Mouse (Mus musculus): ENCODE measurements around the gene D630003M21Rik.
A peak's percentile ranks its signal among the peaks of the same experiment; 100 is the strongest.

Gene D630003M21Rik

GRCm38 (mm10) chr2:158163034-158163433, 66.0 kb downstream of the D630003M21Rik start:
- no peak for DNase-seq

GRCm38 (mm10) chr2:158161761-158162160, 67.3 kb downstream of the D630003M21Rik start:
- no peak for DNase-seq

GRCm38 (mm10) chr2:158159376-158160235, 69.4 kb downstream of the D630003M21Rik start:
- peak in 1 of 2 experiments; percentile 51 for DNase-seq

DNA sequence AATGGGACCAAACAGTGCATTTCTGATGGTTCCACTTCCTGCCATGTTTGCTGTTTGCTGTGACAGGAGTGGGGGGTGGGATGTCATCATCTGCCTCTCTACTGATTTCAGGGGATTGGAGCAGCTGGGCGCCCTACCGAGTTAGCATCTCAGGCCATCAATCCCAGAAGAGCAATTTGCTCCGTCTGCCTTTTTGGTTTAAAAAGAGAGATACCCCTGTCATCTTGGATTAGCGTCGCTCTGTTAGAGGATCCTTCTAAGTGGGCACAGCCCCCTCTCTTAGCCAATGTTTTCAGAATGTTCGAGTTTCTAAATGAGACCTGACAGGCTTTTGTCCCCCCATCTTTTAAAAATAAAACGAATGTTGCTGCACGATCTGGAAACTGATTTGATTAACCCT, 71.4 kb downstream of the D630003M21Rik start:
- DNase-seq, result no peak

GRCm38 (mm10) chr2:158156487-158156886, 72.5 kb downstream of the D630003M21Rik start:
- DNase-seq, result no peak

GRCm38 (mm10) chr2:158155615-158156014, 73.4 kb downstream of the D630003M21Rik start:
- no peak for DNase-seq

- DNase-seq, result no peak
These were observed 73.9 kb downstream of the D630003M21Rik start for GRCm38 (mm10) chr2:158155101-158155500.

DNA sequence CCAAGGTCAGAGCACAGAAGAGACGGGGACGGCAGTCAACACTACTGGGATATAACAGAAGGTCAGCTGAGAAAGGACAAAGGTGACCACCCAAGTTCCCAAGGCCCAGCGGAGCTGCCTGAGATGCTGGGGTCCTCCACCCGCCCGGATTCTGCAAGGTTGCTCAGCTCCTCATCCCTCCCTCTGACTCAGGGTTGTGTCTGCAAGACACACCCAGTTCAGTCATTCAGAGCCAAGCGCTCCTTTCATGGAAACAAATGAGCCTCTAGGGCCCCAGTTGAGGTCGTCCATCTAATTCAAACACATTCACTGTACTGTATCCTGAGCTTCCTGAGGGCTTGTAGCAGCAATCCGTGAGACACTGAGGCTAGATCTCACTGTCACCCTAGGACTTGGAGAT, 74.4 kb downstream of the D630003M21Rik start:
- no peak for DNase-seq

GRCm38 (mm10) chr2:158153728-158154343, 75.2 kb downstream of the D630003M21Rik start:
- DNase-seq, result peak; percentile 49 to 65

GRCm38 (mm10) chr2:158152685-158153309, 76.2 kb downstream of the D630003M21Rik start:
- DNase-seq, result no peak

DNA sequence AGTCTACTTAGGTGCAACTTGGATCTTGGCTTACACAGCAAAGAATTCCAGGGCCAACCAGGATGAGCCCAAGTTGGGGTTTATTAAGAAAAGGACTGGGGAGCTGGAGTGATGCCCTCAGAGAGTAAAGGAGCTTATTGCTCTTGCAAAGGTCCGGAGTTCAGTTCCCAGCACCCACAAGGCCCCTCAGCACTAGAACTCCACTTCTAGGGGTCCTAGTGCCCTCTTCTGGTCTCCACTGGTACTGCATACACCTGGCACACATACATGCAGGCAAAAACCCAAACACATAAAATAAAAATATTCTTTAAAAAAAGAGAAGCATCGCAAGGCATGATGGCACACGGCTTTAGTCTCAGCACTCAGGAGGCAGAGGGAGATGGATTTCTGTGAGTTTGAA, 77.9 kb downstream of the D630003M21Rik start:
- DNase-seq, result no peak

- DNase-seq, result no peak
These were observed 82.1 kb downstream of the D630003M21Rik start for GRCm38 (mm10) chr2:158146971-158147370.

DNA sequence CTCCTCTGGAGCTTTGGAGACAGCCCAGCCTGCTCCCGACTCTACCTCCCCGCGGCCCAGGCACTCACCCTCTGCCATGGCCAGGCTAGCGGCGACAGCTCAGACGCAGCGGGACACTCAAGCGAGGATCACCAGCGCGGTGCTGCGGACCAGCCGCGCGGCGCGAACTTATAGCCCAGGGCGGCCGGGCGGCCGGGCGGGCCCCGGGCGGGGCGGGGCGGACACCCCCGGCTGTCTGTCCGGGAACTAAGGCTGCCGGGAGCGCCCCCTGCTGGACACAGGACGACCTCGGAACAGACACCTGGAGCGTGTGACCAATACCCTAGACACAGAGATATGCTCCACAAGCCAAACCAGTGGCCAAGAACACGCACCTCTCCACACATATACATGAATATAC, 82.8 kb downstream of the D630003M21Rik start, which contains the start of gene Tgm2:
TSS of gene Tgm2 (minus strand) at position 214 of the 400 bp plus-strand sequence.
- peak; percentile 95 for DNase-seq

DNA sequence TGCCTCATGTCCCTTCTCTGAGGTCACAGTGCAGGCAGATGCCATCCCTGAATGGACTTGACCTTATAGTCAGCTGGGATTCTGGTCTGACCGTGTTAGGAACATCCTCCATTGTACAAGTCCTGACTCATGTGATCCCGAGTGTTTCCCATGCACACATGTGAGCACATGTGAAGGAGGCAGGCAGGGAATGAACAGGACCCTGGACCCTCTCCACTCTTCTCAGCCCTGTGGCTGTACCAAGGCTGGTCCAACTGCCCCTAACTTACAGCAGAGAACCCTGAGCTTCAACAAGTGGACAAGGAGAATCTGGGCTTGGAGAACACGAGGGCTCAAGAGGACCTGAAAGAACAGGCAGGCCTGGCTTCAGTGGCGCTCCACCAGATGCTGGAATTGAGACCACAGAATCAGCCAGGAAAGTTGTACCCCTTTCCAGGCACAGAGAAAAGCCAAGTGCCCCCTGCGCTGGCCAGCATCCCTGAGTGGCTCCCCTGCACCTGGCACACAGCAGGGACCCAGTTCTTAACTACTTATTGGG, 83.4 kb downstream of the D630003M21Rik start:
- peak in 1 of 2 experiments; percentile 32 for DNase-seq

- no peak for DNase-seq
These were observed 84.1 kb downstream of the D630003M21Rik start for GRCm38 (mm10) chr2:158144750-158145527.

GRCm38 (mm10) chr2:158144263-158144662, 84.8 kb downstream of the D630003M21Rik start:
- no peak for DNase-seq

- peak; percentile 52 to 60 for DNase-seq
These were observed 85.2 kb downstream of the D630003M21Rik start for GRCm38 (mm10) chr2:158143816-158144215.

DNA sequence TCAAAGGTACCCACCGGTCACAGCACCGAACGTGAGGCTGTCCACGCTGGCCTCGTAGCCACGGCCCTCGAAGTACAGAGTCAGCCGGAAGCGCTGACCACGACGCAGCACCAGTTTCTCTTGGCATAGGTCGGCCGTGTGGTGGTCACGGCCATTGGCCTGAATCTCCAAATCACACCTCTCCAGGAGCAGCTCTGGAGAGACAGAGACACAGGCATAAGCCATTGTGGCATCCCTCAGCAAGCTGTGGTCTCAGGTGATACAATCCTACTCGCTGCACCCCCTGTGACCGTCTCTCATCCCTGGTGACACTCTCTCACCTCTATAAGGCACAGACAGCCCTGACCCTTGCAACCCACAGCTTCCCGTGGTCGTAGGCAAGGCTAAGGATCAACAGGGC, 86.0 kb downstream of the D630003M21Rik start:
- DNase-seq, result no peak

DNA sequence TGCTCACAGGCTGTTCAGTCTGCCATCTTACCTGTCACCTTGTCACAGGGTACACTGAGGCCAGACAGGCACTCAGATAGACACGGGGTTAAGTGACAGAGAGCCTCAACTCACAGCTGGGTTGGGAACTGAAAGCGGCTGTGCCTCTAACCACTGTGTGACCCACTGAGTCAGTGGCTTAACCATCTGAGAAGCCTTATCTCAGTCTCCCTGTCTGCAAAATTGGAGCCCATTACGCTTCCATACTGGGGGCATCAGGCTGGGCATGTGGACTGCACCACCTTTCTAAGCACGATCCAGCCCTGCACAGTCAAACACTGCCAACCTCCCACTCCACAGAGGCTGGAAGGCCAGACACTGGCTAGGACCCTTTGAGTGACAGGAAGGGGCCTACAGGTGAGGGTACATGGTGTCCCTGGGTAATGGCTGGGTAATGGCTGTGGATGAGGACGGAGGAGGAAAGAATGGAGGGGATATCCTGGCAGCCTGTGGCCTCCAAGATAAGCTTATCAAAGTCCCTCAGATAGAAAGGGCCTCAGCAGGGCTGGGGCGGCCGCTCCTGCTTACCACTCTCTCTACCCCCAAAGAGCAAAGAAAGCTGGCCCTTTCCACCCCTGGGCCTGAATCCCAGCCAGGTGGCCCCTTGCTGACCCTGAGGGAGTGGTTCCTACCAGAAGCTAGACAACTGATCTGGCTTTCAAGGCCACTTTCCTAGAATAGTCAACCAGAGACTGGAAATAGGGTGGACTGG, 87.2 kb downstream of the D630003M21Rik start:
- DNase-seq, result no peak

DNA sequence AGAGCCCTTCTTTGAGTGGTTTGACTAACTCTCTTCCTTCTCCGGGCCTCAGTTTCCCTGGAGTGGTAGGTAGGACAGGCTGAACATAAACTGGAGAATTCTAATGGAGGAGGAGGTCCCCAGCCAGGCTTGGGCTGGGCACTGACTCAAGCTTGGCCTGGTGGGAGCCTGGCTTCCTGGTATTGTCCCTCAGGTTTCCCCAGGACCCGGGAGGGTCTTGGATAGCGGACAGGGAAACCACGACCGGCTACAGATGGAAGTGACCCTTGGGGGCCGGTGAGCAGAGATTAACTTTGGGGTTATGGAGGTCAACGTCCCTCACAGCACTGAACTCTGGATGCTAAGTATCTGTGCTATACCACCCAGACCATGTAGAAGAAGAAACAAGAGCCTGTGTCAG, 87.8 kb downstream of the D630003M21Rik start:
- DNase-seq, result no peak

GRCm38 (mm10) chr2:158140664-158141063, 88.4 kb downstream of the D630003M21Rik start:
- no peak for DNase-seq

DNA sequence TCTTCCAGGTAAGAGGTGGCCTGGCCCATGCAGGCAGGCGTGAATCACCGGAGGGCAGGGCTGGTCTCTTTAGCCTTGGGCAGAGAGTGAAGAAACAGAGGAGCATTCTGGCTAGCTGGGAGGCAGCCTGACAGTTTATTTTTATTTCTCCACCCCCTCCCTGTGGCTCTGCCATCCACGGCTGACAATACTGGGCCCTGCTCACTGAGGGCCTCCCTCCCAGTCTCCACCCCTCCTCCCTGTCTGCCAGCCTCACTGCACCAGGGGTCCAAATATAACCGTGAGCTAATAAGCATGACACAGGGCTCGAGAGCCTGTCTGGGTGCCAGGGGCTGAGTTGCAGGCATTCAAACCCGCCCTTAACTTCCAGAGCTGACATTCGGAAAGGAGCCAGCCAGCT, 89.4 kb downstream of the D630003M21Rik start:
- no peak for DNase-seq

All from kidney, postnatal 4 days (tissue).